Mouse (Mus musculus) heart, postnatal 0 days (tissue): ENCODE data around the gene Prdm10. TPM values are rescaled to one million over a fixed set of nuclear protein-coding genes. Genes with fewer than 3 reads are reported as not detected.
A peak's percentile ranks its signal among the peaks of the same experiment; 100 is the strongest.

Source experiments
- ATAC-seq: fragments of 200-750 bp; cut with Nextera tagmentation; 2 replicates; pipeline ENCODE4 v1.8.0; 2017; ENCODE audit warnings: low read depth, moderate number of reproducible peaks, moderate library complexity; ENCODE audit not compliant: insufficient read depth
- DNase-seq: peaks from one replicate; pipeline ENCODE4 v3.0.0-alpha.2; 2016; ENCODE audit warnings: low spot score
- H3K27ac ChIP-seq: fragments of 300-500 bp; sonication (generic); 2 replicates; pipeline ENCODE4 v1.5.1; 2014; ENCODE audit warnings: low read depth, mild to moderate bottlenecking
- H3K27me3 ChIP-seq: fragments of 300-500 bp; sonication (generic); 2 replicates; pipeline ENCODE4 v1.6.1; 2014; ENCODE audit warnings: low read length, mixed read lengths; ENCODE audit not compliant: control insufficient read depth, insufficient read depth
- H3K36me3 ChIP-seq: fragments of 300-500 bp; sonication (generic); replicated peaks from 2 replicates; pipeline ENCODE4 v1.6.1; 2014; ENCODE audit warnings: low read length, mixed read lengths; ENCODE audit not compliant: control insufficient read depth, insufficient read depth
- H3K4me1 ChIP-seq: fragments of 300-500 bp; sonication (generic); 2 replicates; pipeline ENCODE4 v1.6.1; 2014; ENCODE audit warnings: antibody characterized with exemption; ENCODE audit not compliant: control insufficient read depth, insufficient read depth
- H3K4me2 ChIP-seq: fragments of 300-500 bp; sonication (generic); 2 replicates; pipeline ENCODE4 v1.6.1; 2014; ENCODE audit warnings: low read depth, mild to moderate bottlenecking, low read length, moderate library complexity
- H3K4me3 ChIP-seq: fragments of 300-500 bp; sonication (generic); 2 replicates; pipeline ENCODE4 v1.5.1; 2014; ENCODE audit warnings: low read depth, low read length
- H3K9ac ChIP-seq: fragments of 300-500 bp; sonication (generic); replicated peaks from 2 replicates; pipeline ENCODE4 v1.6.1; 2014; ENCODE audit warnings: low read depth, low read length, mixed read lengths
- H3K9me3 ChIP-seq: fragments of 300-500 bp; sonication (generic); replicated peaks from 2 replicates; pipeline ENCODE4 v1.6.1; 2016; ENCODE audit warnings: low read length; ENCODE audit not compliant: control insufficient read depth
- CTCF ChIP-seq: IDR thresholded peaks from 2 replicates; pipeline ENCODE4 v1.5.1; 2016; ENCODE audit warnings: antibody characterized with exemption, control low read depth, low read depth
- EP300 ChIP-seq: IDR thresholded peaks from 2 replicates; pipeline ENCODE4 v1.6.1; 2016; ENCODE audit warnings: antibody characterized with exemption, low read depth
- WGBS: fragments of 180-500 bp; shearing (Covaris S2); extraction: QIAGEN DNeasy Blood & Tissue Kit; methylation state at CpG from one replicate; pipeline ENCODE4 v1.1.7; 2014; 5-methylcytosine and 5-hydroxymethylcytosine counted together
- polyA plus RNA-seq: library from polyadenylated mRNA; unstranded; fragments of >200 nt; fragmentation: Nextera tagmentation; extraction: Ambion mirVana; gene quantifications from 2 replicates; pipeline ENCODE4 v1.2.1, GENCODE M21; 2015
- total RNA-seq: library from RNA; depleted of rRNA; stranded (reverse); fragments of >200 nt; gene quantifications from 2 replicates; pipeline ENCODE4 v1.2.3, GENCODE M21; 2014; ENCODE audit warnings: low replicate concordance

Gene Prdm10
- total and polyA plus RNA-seq, 2 experiments from 2014 or later = 1.2 to 2.6 TPM

DNA sequence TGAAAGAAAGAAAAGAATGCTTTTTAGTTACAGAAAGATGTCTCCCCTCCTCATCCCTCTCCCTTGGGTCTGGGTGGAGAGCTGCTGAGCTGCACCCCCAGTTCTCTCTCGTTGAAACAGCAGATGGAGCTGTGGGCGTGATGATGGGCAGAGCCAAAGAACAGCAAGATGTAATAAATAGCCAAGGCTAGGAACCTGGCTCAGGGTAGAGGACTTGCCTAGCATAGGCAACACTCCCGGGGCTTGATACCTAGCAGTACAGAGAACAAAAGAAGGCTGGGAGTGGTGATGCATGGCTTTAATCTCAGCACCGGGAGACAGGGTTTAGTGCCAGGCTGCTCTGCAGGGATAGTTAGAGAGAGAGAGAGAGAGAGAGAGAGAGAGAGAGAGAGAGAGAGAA is 50.9 kb downstream of the Prdm10 start:
- Histone ChIP-seq H3K27me3 (no peaks in the 10 kb centered on the region), H3K4me2 (no peak overlapping the region), H3K4me3 (no peak overlapping the region), H3K9ac (no peak overlapping the region), H3K36me3 (peaks cover 10% of the 10 kb centered on the region), H3K9me3 (no peaks in the 10 kb centered on the region), H3K4me1 (no peaks in the 10 kb centered on the region), H3K27ac (no peak overlapping the region)
- DNase-seq (no peak), ATAC-seq (no peak)
- no peak for TF ChIP-seq CTCF
- no peak for TF ChIP-seq EP300
- WGBS = 60% methylated on average over 4 of the region's 4 CpGs

- no peak for TF ChIP-seq EP300
- peak; percentile 54 for TF ChIP-seq CTCF
- no peaks in the 10 kb centered on the region for H3K27me3 ChIP-seq
- H3K27ac ChIP-seq = no peak overlapping the region
- H3K4me3 ChIP-seq = no peak overlapping the region
- no peak overlapping the region for H3K9ac ChIP-seq
- 53% methylated on average over 3 of the region's 3 CpGs for WGBS
- DNase-seq (peak; percentile 53), ATAC-seq (peak; percentile 30; the same call in 1 of the 2 replicates)
- H3K4me2 ChIP-seq = no peak overlapping the region
- H3K9me3 ChIP-seq = no peaks in the 10 kb centered on the region
- H3K4me1 ChIP-seq = no peaks in the 10 kb centered on the region
- H3K36me3 ChIP-seq = peaks cover 16% of the 10 kb centered on the region
Observed at GRCm38 (mm10) chr9:31331906-31332305, 51.6 kb downstream of the Prdm10 start.

DNA sequence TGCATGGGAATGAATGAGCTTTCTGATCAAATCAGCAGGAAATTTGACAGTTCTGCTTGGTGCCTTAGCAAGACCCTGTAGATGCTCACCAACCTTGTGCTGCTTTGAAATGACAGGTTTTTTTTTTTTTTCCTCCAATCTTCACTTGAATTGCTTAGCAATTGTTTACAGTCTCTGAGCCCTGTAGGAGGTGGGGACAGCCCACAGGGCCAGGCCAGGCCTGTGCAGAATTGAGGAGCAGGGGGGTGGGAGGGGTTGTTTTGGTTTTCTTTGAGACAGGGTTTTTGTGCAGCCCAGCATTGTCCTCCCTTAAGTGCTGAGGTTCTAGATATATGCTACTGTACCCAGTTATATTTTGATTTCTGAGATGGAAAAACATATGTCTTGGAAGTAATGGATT is 52.5 kb downstream of the Prdm10 start:
- ATAC-seq = no peak
- TF ChIP-seq CTCF = no peak

GRCm38 (mm10) chr9:31334991-31335390 is 54.7 kb downstream of the Prdm10 start:
- H3K4me3 ChIP-seq = no peak overlapping the region
- H3K27ac ChIP-seq = no peak overlapping the region
- no peak for TF ChIP-seq CTCF
- no peak for TF ChIP-seq EP300
- no peak for DNase-seq
- no peak overlapping the region for H3K9ac ChIP-seq
- no peak for ATAC-seq
- H3K27me3 ChIP-seq = no peaks in the 10 kb centered on the region
- 89% methylated on average over 6 of the region's 6 CpGs for WGBS
- H3K4me1 ChIP-seq = no peaks in the 10 kb centered on the region
- peaks cover 12% of the 10 kb centered on the region; the same call in 1 of the 2 replicates for H3K36me3 ChIP-seq
- no peak overlapping the region for H3K4me2 ChIP-seq
- no peaks in the 10 kb centered on the region for H3K9me3 ChIP-seq

More for the DNA sequence above, 52.5 kb downstream of the Prdm10 start:
- Histone ChIP-seq H3K9me3 (no peaks in the 10 kb centered on the region), H3K27ac (no peak overlapping the region), H3K27me3 (no peaks in the 10 kb centered on the region), H3K4me1 (no peaks in the 10 kb centered on the region), H3K4me2 (no peak overlapping the region), H3K36me3 (peaks cover 12% of the 10 kb centered on the region), H3K9ac (no peak overlapping the region), H3K4me3 (no peak overlapping the region)
- no peak for DNase-seq

DNA sequence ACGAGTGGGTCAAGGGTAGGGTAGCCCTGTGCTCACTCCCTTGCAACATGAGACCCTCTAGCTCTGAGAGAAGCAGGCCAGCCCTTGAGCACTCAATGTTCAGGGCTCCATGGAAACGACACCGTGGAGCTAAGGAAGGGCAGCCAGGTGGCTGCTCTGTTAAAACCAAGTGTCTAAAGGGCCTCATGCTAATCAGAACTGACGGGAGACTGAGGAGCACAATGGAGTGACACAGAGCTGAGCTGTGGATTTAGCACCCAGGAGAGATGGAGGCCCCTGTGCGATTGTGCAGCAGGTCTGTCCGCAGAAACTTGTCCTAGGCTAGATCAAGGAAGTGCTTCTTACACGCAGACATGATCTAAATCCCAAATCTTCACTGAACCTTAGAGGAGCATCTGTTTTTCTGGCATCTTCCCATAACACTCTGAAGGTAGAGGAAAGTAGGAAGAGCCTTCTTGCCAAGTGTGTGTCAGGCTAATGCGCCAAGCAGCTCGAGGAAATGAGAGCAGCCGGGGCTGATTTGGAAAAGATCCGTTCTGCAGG is 64.0 kb downstream of the Prdm10 start:
- Histone ChIP-seq H3K36me3 (0 out of 2 replicates have a peak, but pooled peaks cover 4% of the 10 kb centered on the region), H3K4me3 (no peak overlapping the region), H3K4me1 (no peaks in the 10 kb centered on the region), H3K9ac (no peak overlapping the region), H3K4me2 (no peak overlapping the region), H3K9me3 (no peaks in the 10 kb centered on the region), H3K27ac (no peak overlapping the region), H3K27me3 (no peaks in the 10 kb centered on the region)
- DNase-seq = no peak
- 70% methylated on average over 11 of the region's 11 CpGs for WGBS
- no peak for ATAC-seq
- no peak for TF ChIP-seq EP300
- TF ChIP-seq CTCF = no peak

DNA sequence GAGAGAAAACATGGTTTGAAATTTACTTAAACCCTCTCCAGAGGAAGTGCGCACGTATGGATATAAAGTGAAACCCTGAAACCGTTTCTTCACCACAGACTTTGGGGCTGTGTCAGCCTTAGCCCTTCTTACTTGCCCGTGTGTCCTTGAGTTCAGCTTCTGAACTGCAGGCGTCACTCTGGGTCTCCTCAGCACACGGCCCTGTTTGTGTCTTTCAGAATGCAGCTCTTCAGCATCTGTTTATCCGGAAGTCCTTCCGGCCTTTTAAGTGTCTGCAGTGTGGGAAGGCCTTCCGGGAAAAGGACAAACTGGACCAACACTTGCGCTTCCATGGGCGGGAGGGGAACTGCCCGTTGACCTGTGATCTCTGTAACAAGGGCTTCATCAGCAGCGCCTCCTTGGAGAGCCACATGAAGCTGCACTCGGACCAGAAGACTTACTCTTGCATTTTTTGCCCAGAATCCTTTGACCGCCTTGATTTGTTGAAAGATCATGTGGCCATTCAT is 66.3 kb downstream of the Prdm10 start:
- TF ChIP-seq EP300 (no peak), CTCF (no peak)
- no peak overlapping the region for H3K9ac ChIP-seq
- H3K27me3 ChIP-seq = no peaks in the 10 kb centered on the region
- no peak for DNase-seq
- no peak overlapping the region for H3K27ac ChIP-seq
- WGBS = 66% methylated on average over 15 of the region's 15 CpGs
- no peak for ATAC-seq
- 0 out of 2 replicates have a peak, but pooled peaks cover 4% of the 10 kb centered on the region for H3K36me3 ChIP-seq
- H3K4me3 ChIP-seq = no peak overlapping the region
- no peak overlapping the region for H3K4me2 ChIP-seq
- H3K4me1 ChIP-seq = no peaks in the 10 kb centered on the region
- H3K9me3 ChIP-seq = no peaks in the 10 kb centered on the region
